Mouse (Mus musculus) stomach, embryonic 14.5 days (tissue): ENCODE measurements around the gene Pdzk1ip1. TPM values are rescaled to one million over a fixed set of nuclear protein-coding genes. Genes with fewer than 3 reads are reported as not detected.
A peak's percentile ranks its signal among the peaks of the same experiment; 100 is the strongest.

Source experiments
- ATAC-seq: fragments of 200-750 bp; cut with Nextera tagmentation; 2 replicates; pipeline ENCODE4 v1.8.0; 2017; ENCODE audit warnings: low read depth, moderate TSS enrichment; ENCODE audit not compliant: insufficient number of reproducible peaks, insufficient read depth, low FRiP score
- H3K27ac ChIP-seq: fragments of 300-500 bp; sonication (generic); 2 replicates; pipeline ENCODE4 v1.5.1; 2014; ENCODE audit warnings: mild to moderate bottlenecking, low read length, moderate library complexity, mixed read lengths
- H3K27me3 ChIP-seq: fragments of 300-500 bp; sonication (generic); 2 replicates; pipeline ENCODE4 v1.6.1; 2014; ENCODE audit warnings: low read length, control low read depth, mixed read lengths; ENCODE audit not compliant: control insufficient read depth, insufficient read depth
- H3K36me3 ChIP-seq: fragments of 300-500 bp; sonication (generic); 2 replicates; pipeline ENCODE4 v1.6.1; 2014; ENCODE audit warnings: mild to moderate bottlenecking, control low read depth, low read length, moderate library complexity, mixed read lengths; ENCODE audit not compliant: control insufficient read depth, insufficient read depth
- H3K4me1 ChIP-seq: fragments of 300-500 bp; sonication (generic); 2 replicates; pipeline ENCODE4 v1.6.1; 2014; ENCODE audit warnings: low read length, control low read depth, mixed read lengths; ENCODE audit not compliant: control insufficient read depth, insufficient read depth
- H3K4me2 ChIP-seq: fragments of 300-500 bp; sonication (generic); replicated peaks from 2 replicates; pipeline ENCODE4 v1.6.1; 2014; ENCODE audit warnings: low read depth, low read length, control low read depth
- H3K4me3 ChIP-seq: fragments of 300-500 bp; sonication (generic); 2 replicates; pipeline ENCODE4 v1.5.1; 2014; ENCODE audit warnings: low read depth, low read length, control low read depth
- H3K9ac ChIP-seq: fragments of 300-500 bp; sonication (generic); replicated peaks from 2 replicates; pipeline ENCODE4 v1.6.1; 2014; ENCODE audit warnings: low read depth, mild to moderate bottlenecking, control low read depth, low read length, moderate library complexity, mixed read lengths
- H3K9me3 ChIP-seq: fragments of 300-500 bp; sonication (generic); 2 replicates; pipeline ENCODE4 v1.6.1; 2016; ENCODE audit warnings: low read depth, low read length, control low read depth; ENCODE audit not compliant: control insufficient read depth
- WGBS: fragments of 180-500 bp; shearing (Covaris S2); extraction: QIAGEN DNeasy Blood & Tissue Kit; methylation state at CpG from one replicate; pipeline ENCODE4 v1.1.7; 2014; 5-methylcytosine and 5-hydroxymethylcytosine counted together
- polyA plus RNA-seq: library from polyadenylated mRNA; unstranded; fragments of >200 nt; fragmentation: Nextera tagmentation; extraction: Ambion mirVana; gene quantifications from 2 replicates; pipeline ENCODE4 v1.2.1, GENCODE M21; 2014

The Pdzk1ip1 gene
- polyA plus RNA-seq, 1 experiment from 2014 or later, result 43.8 TPM

DNA sequence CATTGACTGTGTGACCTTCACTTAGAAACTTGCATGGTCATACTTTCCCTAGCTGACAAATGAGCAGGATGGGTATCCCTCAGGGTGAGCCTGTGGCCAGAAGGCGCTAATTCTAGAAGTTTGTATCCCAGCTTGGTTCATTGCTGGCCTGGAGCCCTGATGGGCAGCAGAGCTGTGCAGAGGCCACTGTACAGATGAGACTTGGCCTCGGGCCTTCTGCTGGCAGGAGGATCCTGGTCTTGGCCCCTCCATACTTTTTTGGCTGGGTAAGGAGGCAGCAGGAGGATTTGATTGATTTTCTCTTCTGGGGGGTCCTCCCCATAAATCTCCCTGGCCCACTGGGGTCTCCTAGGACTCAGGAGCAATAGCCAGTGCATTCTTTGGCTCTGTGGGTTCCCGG, 5.5 kb upstream of the Pdzk1ip1 start:
- Histone ChIP-seq H3K9me3 (no peaks in the 10 kb centered on the region), H3K36me3 (no peaks in the 10 kb centered on the region), H3K27ac (no peak overlapping the region), H3K4me2 (no peak overlapping the region), H3K4me3 (no peak overlapping the region), H3K27me3 (no peaks in the 10 kb centered on the region), H3K9ac (no peak overlapping the region), H3K4me1 (peaks cover 7% of the 10 kb centered on the region; the same call in 1 of the 2 replicates)
- ATAC-seq, result no peak
- WGBS, result 77% methylated on average over 3 of the region's 3 CpGs

- no peak overlapping the region for H3K4me2 ChIP-seq
- H3K9me3 ChIP-seq, result no peaks in the 10 kb centered on the region
- no peak for ATAC-seq
- 21% methylated on average over 6 of the region's 6 CpGs for WGBS
- H3K27ac ChIP-seq, result no peak overlapping the region
- H3K4me1 ChIP-seq, result no peaks in the 10 kb centered on the region
- H3K4me3 ChIP-seq, result no peak overlapping the region
- H3K9ac ChIP-seq, result no peak overlapping the region
- H3K36me3 ChIP-seq, result no peaks in the 10 kb centered on the region
- H3K27me3 ChIP-seq, result no peaks in the 10 kb centered on the region
These were observed 2.9 kb upstream of the Pdzk1ip1 start for GRCm38 (mm10) chr4:115085522-115086095.

DNA sequence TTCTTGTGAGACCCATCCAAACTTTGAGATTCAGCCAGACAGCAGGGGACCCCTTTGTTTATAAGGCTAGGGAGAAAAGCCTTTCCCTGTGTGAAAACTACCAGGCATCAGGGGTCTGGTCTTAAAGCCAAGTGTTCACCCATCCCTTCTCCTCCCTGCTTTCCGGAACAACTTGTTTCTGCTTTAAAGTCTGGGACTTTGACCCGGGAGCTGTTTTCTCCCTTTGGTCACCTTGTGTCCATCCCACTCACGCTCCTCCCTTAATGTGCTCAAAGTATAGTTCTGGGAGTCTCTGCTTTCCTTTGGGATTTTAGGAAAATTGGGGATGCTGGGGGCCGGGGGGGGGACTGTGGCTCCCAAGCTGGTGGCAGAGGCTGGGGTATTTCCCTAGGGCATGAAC, 2.3 kb upstream of the Pdzk1ip1 start:
- no peaks in the 10 kb centered on the region for H3K9me3 ChIP-seq
- no peaks in the 10 kb centered on the region for H3K36me3 ChIP-seq
- no peak for ATAC-seq
- H3K4me1 ChIP-seq, result no peaks in the 10 kb centered on the region
- WGBS, result 60% methylated on average over 4 of the region's 4 CpGs
- H3K4me2 ChIP-seq, result no peak overlapping the region
- H3K9ac ChIP-seq, result no peak overlapping the region
- H3K4me3 ChIP-seq, result no peak overlapping the region
- no peak overlapping the region for H3K27ac ChIP-seq
- H3K27me3 ChIP-seq, result no peaks in the 10 kb centered on the region

- H3K36me3 ChIP-seq, result no peaks in the 10 kb centered on the region
- H3K4me2 ChIP-seq, result no peak overlapping the region
- H3K27me3 ChIP-seq, result no peaks in the 10 kb centered on the region
- no peak for ATAC-seq
- 46% methylated on average over 3 of the region's 3 CpGs for WGBS
- H3K9ac ChIP-seq, result no peak overlapping the region
- no peaks in the 10 kb centered on the region for H3K9me3 ChIP-seq
- no peaks in the 10 kb centered on the region for H3K4me1 ChIP-seq
- no peak overlapping the region for H3K27ac ChIP-seq
- H3K4me3 ChIP-seq, result no peak overlapping the region
These were observed 1.6 kb upstream of the Pdzk1ip1 start for GRCm38 (mm10) chr4:115086763-115087415.

GRCm38 (mm10) chr4:115090592-115090991, 2.1 kb downstream of the Pdzk1ip1 start:
- Histone ChIP-seq H3K9me3 (no peaks in the 10 kb centered on the region), H3K36me3 (no peaks in the 10 kb centered on the region), H3K4me2 (no peak overlapping the region), H3K4me1 (no peaks in the 10 kb centered on the region), H3K27ac (no peak overlapping the region), H3K9ac (no peak overlapping the region), H3K27me3 (no peaks in the 10 kb centered on the region), H3K4me3 (no peak overlapping the region)
- 70% methylated on average over 2 of the region's 2 CpGs for WGBS
- ATAC-seq, result peak; percentile 61

GRCm38 (mm10) chr4:115091806-115092205, 3.3 kb downstream of the Pdzk1ip1 start:
- no peak for ATAC-seq
- Histone ChIP-seq H3K4me2 (no peak overlapping the region), H3K9me3 (no peaks in the 10 kb centered on the region), H3K4me1 (peaks cover under 1% of the 10 kb centered on the region; the same call in 1 of the 2 replicates), H3K27ac (no peak overlapping the region), H3K4me3 (no peak overlapping the region), H3K36me3 (no peaks in the 10 kb centered on the region), H3K9ac (no peak overlapping the region), H3K27me3 (no peaks in the 10 kb centered on the region)
- 74% methylated on average over 3 of the region's 3 CpGs for WGBS

- Histone ChIP-seq H3K4me1 (peaks cover 3% of the 10 kb centered on the region), H3K9ac (no peak overlapping the region), H3K9me3 (no peaks in the 10 kb centered on the region), H3K4me3 (no peak overlapping the region), H3K27me3 (no peaks in the 10 kb centered on the region), H3K36me3 (no peaks in the 10 kb centered on the region), H3K4me2 (no peak overlapping the region), H3K27ac (no peak overlapping the region)
- ATAC-seq, result no peak
- 80% methylated on average over 4 of the region's 4 CpGs for WGBS
These were observed 4.9 kb downstream of the Pdzk1ip1 start for GRCm38 (mm10) chr4:115093331-115093864.

DNA sequence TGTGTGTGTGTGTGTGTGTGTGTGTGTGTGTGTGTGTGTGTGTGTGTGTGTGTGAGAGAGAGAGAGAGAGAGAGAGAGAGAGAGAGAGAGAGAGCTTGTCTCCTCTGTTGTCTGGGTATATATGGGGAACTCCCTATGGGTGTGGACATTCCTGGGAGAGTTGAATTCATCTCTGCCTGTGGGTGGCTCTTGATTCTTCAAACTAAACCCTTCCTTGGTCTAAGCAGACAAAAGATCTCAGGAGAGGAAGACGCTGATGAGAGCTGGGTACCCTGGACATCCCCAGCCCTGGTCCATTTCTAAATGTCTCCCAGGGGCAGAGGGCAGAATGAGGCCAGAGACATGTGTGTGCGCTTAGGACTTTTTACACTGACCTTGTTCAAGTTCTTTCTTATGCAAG, 5.5 kb downstream of the Pdzk1ip1 start:
- no peak overlapping the region for H3K9ac ChIP-seq
- H3K27me3 ChIP-seq, result no peaks in the 10 kb centered on the region
- no peak overlapping the region for H3K4me2 ChIP-seq
- ATAC-seq, result no peak
- no peaks in the 10 kb centered on the region for H3K36me3 ChIP-seq
- H3K27ac ChIP-seq, result no peak overlapping the region
- WGBS, result 76% methylated on average over 2 of the region's 2 CpGs
- no peaks in the 10 kb centered on the region for H3K9me3 ChIP-seq
- H3K4me3 ChIP-seq, result no peak overlapping the region
- peaks cover 3% of the 10 kb centered on the region for H3K4me1 ChIP-seq
